Mouse (Mus musculus) splenic B cell, adult 2 months (primary cell): ENCODE measurements around the gene Slc17a1.

Experiments used
- DNase-seq: peaks from one replicate; pipeline ENCODE4 v3.0.0-alpha.2; 2011; ENCODE audit warnings: low read depth, low spot score
- H3K27me3 ChIP-seq: 2 replicates; pipeline ENCODE4 v1.6.1; 2012; ENCODE audit warnings: mild to moderate bottlenecking, low read length, moderate library complexity, mixed read lengths; ENCODE audit not compliant: control insufficient read depth, poor library complexity, insufficient read depth, severe bottlenecking
- H3K36me3 ChIP-seq: 2 replicates; pipeline ENCODE4 v1.6.1; 2012; ENCODE audit warnings: mild to moderate bottlenecking, low read length, moderate library complexity, mixed read lengths; ENCODE audit not compliant: control insufficient read depth, poor library complexity, insufficient read depth, severe bottlenecking

The Slc17a1 gene

DNA sequence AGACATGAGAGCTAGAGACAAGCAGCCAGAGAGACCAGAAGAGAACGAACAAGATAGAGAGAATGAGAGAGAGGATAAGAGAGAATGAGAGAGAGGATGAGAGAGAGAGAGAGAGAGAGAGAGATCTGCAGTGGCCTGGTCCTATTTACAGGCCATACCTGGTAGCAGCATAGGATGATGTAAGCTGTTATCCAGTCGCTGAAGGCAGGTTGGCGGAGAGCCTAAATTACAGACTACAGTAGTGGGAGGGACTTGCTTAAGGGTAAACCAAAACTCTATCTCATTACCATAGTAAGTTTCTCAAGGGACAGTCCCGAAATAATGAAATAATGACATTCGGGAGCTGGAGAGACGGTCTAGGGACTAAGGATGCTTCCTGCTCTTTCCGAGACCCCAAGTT is at the start of gene Slc17a1:
Gene Slc17a1 (plus strand): TSS at position 346 of the 400 bp plus-strand sequence.
- H3K36me3 ChIP-seq, result no peaks in the 10 kb centered on the region
- no peak for DNase-seq
- no peaks in the 10 kb centered on the region for H3K27me3 ChIP-seq

- Histone ChIP-seq H3K36me3 (no peaks in the 10 kb centered on the region), H3K27me3 (no peaks in the 10 kb centered on the region)
- DNase-seq, result no peak
Observed at GRCm38 (mm10) chr13:23820179-23820940, 47.2 kb upstream of the Slc17a1 start.

DNA sequence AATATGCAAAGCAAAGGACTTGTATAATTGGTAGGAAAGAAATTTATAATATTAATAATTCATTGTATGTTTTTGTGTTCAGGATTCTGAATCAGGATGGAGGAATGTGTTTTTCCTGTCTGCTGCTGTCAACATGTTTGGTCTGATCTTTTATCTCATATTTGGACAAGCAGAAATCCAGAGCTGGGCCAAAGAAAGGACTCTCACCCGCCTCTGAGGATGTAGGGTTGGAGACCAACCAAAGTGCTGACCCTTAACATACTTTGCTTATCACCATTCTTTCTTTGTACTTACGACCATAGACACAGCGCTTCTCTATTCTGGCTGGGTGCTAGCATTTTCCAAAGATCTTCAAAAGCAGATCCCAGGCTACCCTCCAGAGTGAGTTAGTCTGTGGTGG is 45.3 kb upstream of the Slc17a1 start:
- DNase-seq, result no peak
- Histone ChIP-seq H3K36me3 (no peaks in the 10 kb centered on the region), H3K27me3 (no peaks in the 10 kb centered on the region)

GRCm38 (mm10) chr13:23826606-23827005 is 40.9 kb upstream of the Slc17a1 start:
- Histone ChIP-seq H3K36me3 (no peaks in the 10 kb centered on the region), H3K27me3 (no peaks in the 10 kb centered on the region)
- no peak for DNase-seq

- Histone ChIP-seq H3K36me3 (no peaks in the 10 kb centered on the region), H3K27me3 (no peaks in the 10 kb centered on the region)
- DNase-seq, result peak; percentile 73
Observed at GRCm38 (mm10) chr13:23833053-23833452, 34.5 kb upstream of the Slc17a1 start.

GRCm38 (mm10) chr13:23834836-23835235 is 32.7 kb upstream of the Slc17a1 start:
- no peak for DNase-seq
- H3K36me3 ChIP-seq, result no peaks in the 10 kb centered on the region
- H3K27me3 ChIP-seq, result no peaks in the 10 kb centered on the region

DNA sequence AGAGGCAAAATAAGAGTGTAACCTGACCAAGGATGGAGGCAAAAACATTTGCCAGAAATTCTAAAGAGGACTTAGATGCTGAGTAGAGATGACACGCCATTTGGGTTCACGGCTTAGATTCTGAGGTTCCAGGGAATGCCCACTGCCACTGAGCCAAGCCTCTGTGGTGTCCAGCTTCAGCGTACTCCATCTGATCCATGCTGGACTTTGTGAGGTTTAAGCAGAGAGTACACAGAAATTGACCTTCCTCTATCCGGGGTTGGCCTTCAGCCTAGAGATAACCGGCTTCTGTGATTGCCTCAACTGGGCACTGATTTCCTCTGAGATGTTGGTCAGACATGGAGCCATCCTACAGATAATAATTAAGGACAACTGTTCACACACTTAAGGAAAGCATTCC is 30.9 kb upstream of the Slc17a1 start:
- no peak for DNase-seq
- Histone ChIP-seq H3K36me3 (no peaks in the 10 kb centered on the region), H3K27me3 (no peaks in the 10 kb centered on the region)

GRCm38 (mm10) chr13:23839308-23839707 is 28.2 kb upstream of the Slc17a1 start, which contains the start of gene Slc17a3:
Slc17a3 (plus strand) TSS chr13:23839434.
- no peaks in the 10 kb centered on the region for H3K27me3 ChIP-seq

DNA sequence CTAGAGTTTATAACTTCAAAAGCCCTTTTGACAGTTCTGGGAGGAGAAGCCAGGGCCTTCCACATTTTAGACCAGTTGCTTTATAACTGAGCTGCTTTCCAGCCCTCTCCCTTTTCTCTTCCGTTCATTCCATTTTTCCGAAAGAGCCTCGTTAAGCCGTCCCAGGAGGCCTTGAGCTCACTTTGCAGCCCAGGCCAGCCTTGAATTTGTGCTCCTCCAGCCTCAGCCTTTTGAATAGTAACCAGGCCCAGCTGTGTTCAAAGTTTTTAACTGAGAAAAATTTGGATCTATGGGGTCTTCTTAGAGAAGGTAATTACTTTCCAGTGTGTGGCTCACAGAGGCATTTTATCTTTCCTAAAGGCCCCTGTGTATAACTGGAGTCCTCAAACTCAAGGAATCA is 21.7 kb upstream of the Slc17a1 start:
- Histone ChIP-seq H3K36me3 (no peaks in the 10 kb centered on the region), H3K27me3 (no peaks in the 10 kb centered on the region)
- no peak for DNase-seq

More at GRCm38 (mm10) chr13:23839308-23839707, 28.2 kb upstream of the Slc17a1 start, which contains the start of gene Slc17a3:
- no peak for DNase-seq
- H3K36me3 ChIP-seq, result no peaks in the 10 kb centered on the region

- no peak for DNase-seq
- H3K27me3 ChIP-seq, result no peaks in the 10 kb centered on the region
- H3K36me3 ChIP-seq, result no peaks in the 10 kb centered on the region
Observed at GRCm38 (mm10) chr13:23849299-23849698, 18.3 kb upstream of the Slc17a1 start.

GRCm38 (mm10) chr13:23856401-23856800 is 11.1 kb upstream of the Slc17a1 start:
- DNase-seq, result no peak
- Histone ChIP-seq H3K36me3 (no peaks in the 10 kb centered on the region), H3K27me3 (no peaks in the 10 kb centered on the region)

- no peak for DNase-seq
- Histone ChIP-seq H3K36me3 (no peaks in the 10 kb centered on the region), H3K27me3 (no peaks in the 10 kb centered on the region)
Observed at GRCm38 (mm10) chr13:23861815-23862214, 5.7 kb upstream of the Slc17a1 start.

- DNase-seq, result no peak
- H3K36me3 ChIP-seq, result no peaks in the 10 kb centered on the region
- no peaks in the 10 kb centered on the region for H3K27me3 ChIP-seq
Observed at GRCm38 (mm10) chr13:23864711-23865110, 2.8 kb upstream of the Slc17a1 start.

DNA sequence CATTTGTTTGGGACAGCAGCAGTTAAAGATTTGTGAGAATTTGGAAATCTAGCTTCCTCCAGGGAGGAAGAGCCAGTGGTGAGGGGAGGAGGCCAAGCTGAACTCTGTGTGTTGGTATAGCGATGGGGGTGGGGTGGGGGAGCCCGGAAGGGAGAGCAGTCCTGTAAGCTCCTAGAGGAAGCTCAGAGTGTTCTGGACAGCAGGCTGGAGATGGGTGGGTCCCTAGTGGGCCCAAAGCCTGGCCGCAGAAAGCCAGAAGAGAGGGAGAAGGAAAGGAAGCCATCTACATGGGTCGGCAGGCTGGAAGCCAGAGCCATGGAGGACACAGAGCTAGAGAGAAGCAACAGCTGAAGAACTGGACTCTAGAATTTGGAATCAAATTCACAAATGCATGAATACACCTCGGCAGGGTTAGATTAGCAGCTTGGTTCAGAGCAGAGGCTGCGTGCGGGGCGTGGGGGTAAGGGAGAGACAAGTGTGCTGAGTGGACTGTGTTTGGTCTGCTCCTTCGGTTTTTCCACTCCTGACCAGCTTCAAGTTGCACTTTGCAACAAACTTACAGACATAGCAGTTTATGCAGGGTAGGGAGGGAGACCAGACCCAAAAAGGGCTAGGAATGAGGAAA is 1.4 kb upstream of the Slc17a1 start:
- H3K36me3 ChIP-seq, result no peaks in the 10 kb centered on the region
- no peak for DNase-seq
- no peaks in the 10 kb centered on the region for H3K27me3 ChIP-seq

DNA sequence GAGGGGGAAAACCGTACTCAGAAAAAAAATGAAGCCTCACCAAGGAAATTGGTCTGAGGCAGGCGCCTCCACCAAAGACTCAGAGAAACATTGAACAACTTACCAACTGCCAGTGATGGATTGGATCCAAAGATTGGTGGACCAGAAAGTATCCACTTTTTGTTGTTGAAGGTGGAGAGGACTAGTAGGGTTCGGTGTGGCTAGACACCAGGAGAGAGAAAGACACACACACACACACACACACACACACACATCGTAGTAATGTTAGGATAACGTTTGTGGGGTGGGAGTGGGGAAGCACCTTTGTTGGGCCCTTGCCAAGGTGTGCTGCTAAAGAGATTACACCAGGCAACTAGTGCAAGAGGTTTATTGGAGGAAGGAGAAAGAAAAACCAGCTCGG is 550 bp upstream of the Slc17a1 start:
- Histone ChIP-seq H3K27me3 (no peaks in the 10 kb centered on the region), H3K36me3 (no peaks in the 10 kb centered on the region)
- DNase-seq, result no peak
